Mouse (Mus musculus) intestine, embryonic 14.5 days (tissue): ENCODE results near the gene Pcgf5. TPM values are rescaled to one million over a fixed set of nuclear protein-coding genes. Genes with fewer than 3 reads are reported as not detected.

ENCODE experiments used
- ATAC-seq: fragments of 200-750 bp; cut with Nextera tagmentation; replicated peaks from 2 replicates; pipeline ENCODE4 v1.8.0; 2017; ENCODE audit warnings: low read depth, moderate number of reproducible peaks, moderate TSS enrichment, moderate library complexity; ENCODE audit not compliant: low FRiP score, low TSS enrichment
- DNase-seq: peaks from one replicate; pipeline ENCODE4 v3.0.0-alpha.2; 2018; ENCODE audit warnings: low spot score
- H3K27ac ChIP-seq: fragments of 300-500 bp; sonication (generic); 2 replicates; pipeline ENCODE4 v1.5.1; 2014; ENCODE audit warnings: low read depth, mild to moderate bottlenecking, control low read depth
- H3K27me3 ChIP-seq: fragments of 300-500 bp; sonication (generic); replicated peaks from 2 replicates; pipeline ENCODE4 v1.6.1; 2014; ENCODE audit warnings: low read length, control low read depth; ENCODE audit not compliant: control insufficient read depth, insufficient read depth
- H3K36me3 ChIP-seq: fragments of 300-500 bp; sonication (generic); 2 replicates; pipeline ENCODE4 v1.6.1; 2014; ENCODE audit warnings: low read length, control low read depth; ENCODE audit not compliant: control insufficient read depth, insufficient read depth
- H3K4me1 ChIP-seq: fragments of 300-500 bp; sonication (generic); replicated peaks from 2 replicates; pipeline ENCODE4 v1.6.1; 2014; ENCODE audit warnings: low read length, control low read depth, mixed read lengths; ENCODE audit not compliant: control insufficient read depth, insufficient read depth
- H3K4me2 ChIP-seq: fragments of 300-500 bp; sonication (generic); 2 replicates; pipeline ENCODE4 v1.6.1; 2014; ENCODE audit warnings: low read length
- H3K4me3 ChIP-seq: fragments of 300-500 bp; sonication (generic); 2 replicates; pipeline ENCODE4 v1.5.1; 2014; ENCODE audit warnings: low read depth, low read length, control low read depth, mixed read lengths
- H3K9ac ChIP-seq: fragments of 300-500 bp; sonication (generic); 2 replicates; pipeline ENCODE4 v1.6.1; 2014; ENCODE audit warnings: mild to moderate bottlenecking, low read length
- H3K9me3 ChIP-seq: fragments of 300-500 bp; sonication (generic); 2 replicates; pipeline ENCODE4 v1.6.1; 2016; ENCODE audit warnings: low read length, control low read depth; ENCODE audit not compliant: control insufficient read depth
- WGBS: fragments of 180-500 bp; shearing (Covaris S2); extraction: QIAGEN DNeasy Blood & Tissue Kit; methylation state at CpG from one replicate; pipeline ENCODE4 v1.1.7; 2014; 5-methylcytosine and 5-hydroxymethylcytosine counted together
- polyA plus RNA-seq: library from polyadenylated mRNA; unstranded; fragments of >200 nt; fragmentation: Nextera tagmentation; extraction: Ambion mirVana; gene quantifications from 2 replicates; pipeline ENCODE4 v1.2.1, GENCODE M21; 2014

Pcgf5 gene
- polyA plus RNA-seq, result 18.5 and 21.6 TPM in 2 replicates

GRCm38 (mm10) chr19:36348161-36348800 is at the start of gene Pcgf5:
Gene Pcgf5 (plus strand): TSS chr19:36348309.
- DNase-seq, result peak; percentile 82
- H3K4me3 ChIP-seq, result peak within 1 kb of the TSS; percentile 60
- H3K27me3 ChIP-seq, result peaks cover 33% of the 10 kb centered on the region
- peak within 1 kb of the TSS; percentile 53 for H3K9ac ChIP-seq
- peak; percentile 67 for ATAC-seq
- no peak within 1 kb of the TSS for H3K27ac ChIP-seq
- WGBS, result 1% methylated on average over 84 of the region's 92 CpGs
- H3K4me1 ChIP-seq, result no peaks in the 10 kb centered on the region
- H3K4me2 ChIP-seq, result peak within 1 kb of the TSS; percentile 99
- no peaks in the 10 kb centered on the region for H3K9me3 ChIP-seq
- no peaks in the 10 kb centered on the region for H3K36me3 ChIP-seq

GRCm38 (mm10) chr19:36305542-36305941 is 42.6 kb upstream of the Pcgf5 start:
- DNase-seq, result no peak
- Histone ChIP-seq H3K27ac (no peak overlapping the region), H3K36me3 (no peaks in the 10 kb centered on the region), H3K4me1 (no peaks in the 10 kb centered on the region), H3K27me3 (no peaks in the 10 kb centered on the region), H3K9me3 (no peaks in the 10 kb centered on the region), H3K4me3 (no peak overlapping the region), H3K4me2 (no peak overlapping the region), H3K9ac (no peak overlapping the region)
- no peak for ATAC-seq
- WGBS, result 57% methylated on average over 5 of the region's 5 CpGs

- Histone ChIP-seq H3K4me1 (no peaks in the 10 kb centered on the region), H3K36me3 (no peaks in the 10 kb centered on the region), H3K9ac (no peak overlapping the region), H3K4me2 (no peak overlapping the region), H3K4me3 (no peak overlapping the region), H3K27me3 (no peaks in the 10 kb centered on the region), H3K9me3 (no peaks in the 10 kb centered on the region), H3K27ac (no peak overlapping the region)
- WGBS, result 92% methylated on average over 5 of the region's 5 CpGs
- DNase-seq (no peak), ATAC-seq (no peak)
These were observed 34.1 kb upstream of the Pcgf5 start for GRCm38 (mm10) chr19:36314010-36314409.

GRCm38 (mm10) chr19:36319735-36320134 is 28.4 kb upstream of the Pcgf5 start:
- no peak for ATAC-seq

GRCm38 (mm10) chr19:36321066-36321465 is 27.0 kb upstream of the Pcgf5 start:
- H3K9me3 ChIP-seq, result no peaks in the 10 kb centered on the region
- H3K9ac ChIP-seq, result no peak overlapping the region
- WGBS, result 91% methylated on average over 3 of the region's 3 CpGs
- ATAC-seq (no peak), DNase-seq (no peak)
- H3K36me3 ChIP-seq, result no peaks in the 10 kb centered on the region
- no peaks in the 10 kb centered on the region for H3K4me1 ChIP-seq
- no peaks in the 10 kb centered on the region for H3K27me3 ChIP-seq
- H3K4me2 ChIP-seq, result no peak overlapping the region
- H3K27ac ChIP-seq, result no peak overlapping the region
- H3K4me3 ChIP-seq, result no peak overlapping the region

More at GRCm38 (mm10) chr19:36319735-36320134, 28.4 kb upstream of the Pcgf5 start:
- 88% methylated on average over 4 of the region's 4 CpGs for WGBS
- Histone ChIP-seq H3K9ac (no peak overlapping the region), H3K27me3 (no peaks in the 10 kb centered on the region), H3K9me3 (no peaks in the 10 kb centered on the region), H3K4me2 (no peak overlapping the region), H3K4me1 (no peaks in the 10 kb centered on the region), H3K36me3 (no peaks in the 10 kb centered on the region), H3K4me3 (no peak overlapping the region), H3K27ac (no peak overlapping the region)
- no peak for DNase-seq

- no peak for ATAC-seq
These were observed 24.8 kb upstream of the Pcgf5 start for GRCm38 (mm10) chr19:36323326-36323725.

GRCm38 (mm10) chr19:36328678-36329077 is 19.4 kb upstream of the Pcgf5 start:
- H3K4me3 ChIP-seq, result no peak overlapping the region
- no peak overlapping the region for H3K9ac ChIP-seq
- WGBS, result 55% methylated on average over 5 of the region's 5 CpGs
- H3K36me3 ChIP-seq, result no peaks in the 10 kb centered on the region
- H3K27ac ChIP-seq, result no peak overlapping the region
- DNase-seq (no peak), ATAC-seq (no peak)
- H3K9me3 ChIP-seq, result no peaks in the 10 kb centered on the region
- H3K27me3 ChIP-seq, result no peaks in the 10 kb centered on the region
- no peaks in the 10 kb centered on the region for H3K4me1 ChIP-seq
- no peak overlapping the region for H3K4me2 ChIP-seq

More at GRCm38 (mm10) chr19:36323326-36323725, 24.8 kb upstream of the Pcgf5 start:
- no peaks in the 10 kb centered on the region for H3K4me1 ChIP-seq
- 63% methylated on average over 2 of the region's 2 CpGs for WGBS
- H3K4me3 ChIP-seq, result no peak overlapping the region
- no peak for DNase-seq
- no peak overlapping the region for H3K4me2 ChIP-seq
- no peaks in the 10 kb centered on the region for H3K27me3 ChIP-seq
- H3K9me3 ChIP-seq, result no peaks in the 10 kb centered on the region
- no peak overlapping the region for H3K27ac ChIP-seq
- H3K9ac ChIP-seq, result no peak overlapping the region
- H3K36me3 ChIP-seq, result no peaks in the 10 kb centered on the region

GRCm38 (mm10) chr19:36347376-36347775 is 733 bp upstream of the Pcgf5 start:
- no peak overlapping the region for H3K27ac ChIP-seq
- H3K36me3 ChIP-seq, result no peaks in the 10 kb centered on the region
- H3K9ac ChIP-seq, result no peak overlapping the region
- WGBS, result 26% methylated on average over 6 of the region's 6 CpGs
- ATAC-seq (no peak), DNase-seq (no peak)
- no peaks in the 10 kb centered on the region for H3K4me1 ChIP-seq
- H3K4me2 ChIP-seq, result peak overlapping the region; percentile 99
- H3K27me3 ChIP-seq, result peaks cover 33% of the 10 kb centered on the region
- H3K4me3 ChIP-seq, result peak overlapping the region; percentile 60
- no peaks in the 10 kb centered on the region for H3K9me3 ChIP-seq

- ATAC-seq, result no peak; the same call in 1 of the 2 replicates
- peak overlapping the region; percentile 53 for H3K9ac ChIP-seq
- H3K4me1 ChIP-seq, result no peaks in the 10 kb centered on the region
- peak overlapping the region; percentile 60 for H3K4me3 ChIP-seq
- H3K4me2 ChIP-seq, result peak overlapping the region; percentile 99
- no peaks in the 10 kb centered on the region for H3K9me3 ChIP-seq
- H3K27me3 ChIP-seq, result peaks cover 33% of the 10 kb centered on the region
- DNase-seq, result no peak
- 2% methylated on average over 11 of the region's 11 CpGs for WGBS
- H3K27ac ChIP-seq, result no peak overlapping the region
- H3K36me3 ChIP-seq, result no peaks in the 10 kb centered on the region
These were observed 313 bp upstream of the Pcgf5 start for GRCm38 (mm10) chr19:36347831-36348160.
